Mouse (Mus musculus) heart, adult 2 months (tissue): Measurements from ENCODE around the gene Gnai1. TPM values are rescaled to one million over a fixed set of nuclear protein-coding genes. Genes with fewer than 3 reads are reported as not detected.

Source experiments
- DNase-seq, 2 experiments: peaks; one replicate each; pipeline ENCODE4 v3.0.0; 2021
- H3K27ac ChIP-seq: fragments of 200-600 bp; 2 replicates; pipeline ENCODE4 v1.8.1; 2022
- H3K27me3 ChIP-seq: fragments of 200-500 bp; 2 replicates; pipeline ENCODE4 v1.6.1; 2012; ENCODE audit warnings: mild to moderate bottlenecking, low read length, inconsistent platforms, mixed read lengths; ENCODE audit not compliant: control insufficient read depth, insufficient read depth
- H3K36me3 ChIP-seq: fragments of 200-500 bp; 2 replicates; pipeline ENCODE4 v1.6.1; 2012; ENCODE audit warnings: low read length, inconsistent platforms; ENCODE audit not compliant: control insufficient read depth, insufficient read depth
- H3K4me1 ChIP-seq: fragments of 200-500 bp; 2 replicates; pipeline ENCODE4 v1.6.1; 2011; ENCODE audit warnings: low read length; ENCODE audit not compliant: control insufficient read depth, insufficient read depth
- H3K4me3 ChIP-seq: fragments of 200-600 bp; 2 replicates; pipeline ENCODE4 v1.8.1; 2022
- H3K79me2 ChIP-seq: fragments of 200-500 bp; replicated peaks from 2 replicates; pipeline ENCODE4 v1.6.1; 2012; ENCODE audit warnings: mild to moderate bottlenecking, inconsistent platforms, low read length, moderate library complexity, mixed read lengths; ENCODE audit not compliant: control insufficient read depth, insufficient read depth
- H3K9ac ChIP-seq: fragments of 200-500 bp; 2 replicates; pipeline ENCODE4 v1.6.1; 2012; ENCODE audit warnings: low read depth, mild to moderate bottlenecking, control low read depth, inconsistent platforms, low read length, mixed read lengths
- CTCF ChIP-seq: fragments of 200-600 bp; IDR thresholded peaks from 2 replicates; pipeline ENCODE4 v1.8.1; 2022; ENCODE audit warnings: antibody characterized with exemption, mild to moderate bottlenecking, moderate library complexity
- EP300 ChIP-seq: fragments of 200-500 bp; IDR thresholded peaks from 2 replicates; pipeline ENCODE4 v1.6.1; 2011; ENCODE audit warnings: low read depth, low read length, control low read depth; ENCODE audit not compliant: insufficient read depth
- POLR2A ChIP-seq: fragments of 200-500 bp; IDR thresholded peaks from 2 replicates; pipeline ENCODE4 v1.6.1; 2011; ENCODE audit warnings: mild to moderate bottlenecking, low read depth, low read length, control low read depth; ENCODE audit not compliant: insufficient read depth
- WGBS: fragments of 180-500 bp; shearing (Covaris S2); methylation state at CpG from one replicate; pipeline ENCODE4 v1.1.7; 2018; 5-methylcytosine and 5-hydroxymethylcytosine counted together
- intact Hi-C: fragments of 180-260 bp; cut with DNase I; formaldehyde crosslinking; loops from one replicate; pipeline ENCODE4 v1.15.1; 2025
- long read RNA-seq: library from polyadenylated mRNA; stranded (forward); transcript quantifications from one replicate; pipeline ENCODE4 v2.0.0, GENCODE M21; 2021
- polyA plus RNA-seq: library from polyadenylated mRNA; depleted of rRNA; stranded (reverse); fragments of >200 nt; gene quantifications from 2 replicates; pipeline ENCODE4 v1.2.3, GENCODE M21; 2012; rRNA removed
- total RNA-seq, 2 experiments: library from RNA; stranded (reverse); gene quantifications; 2 replicates each; pipeline ENCODE4 v1.2.3; 2021

Gnai1 gene
- total RNA-seq (1 to 10 TPM; 6.2 to 6.4 TPM), polyA plus RNA-seq (2.6 and 4.2 TPM in 2 replicates)
- long read RNA-seq, transcript Gnai1-201 (8 exons, 3,135 nt), result major isoform, 10 of 12 reads
- long read RNA-seq, partial matches to known transcripts, result 1 of 12 reads
- long read RNA-seq, other reads (novel, unspliced or antisense), result 1 of 12 reads

GRCm38 (mm10) chr5:18360281-18360819, at the start of gene Gnai1:
TSS of gene Gnai1 (minus strand) at chr5:18360355.
- no peaks in the 10 kb centered on the region for H3K79me2 ChIP-seq
- 4% methylated on average over 68 of the region's 76 CpGs for WGBS

GRCm38 (mm10) chr5:18367864-18368263, 7.7 kb upstream of the Gnai1 start:
- no peak overlapping the region for H3K9ac ChIP-seq
- H3K4me3 ChIP-seq, result no peak overlapping the region
- no peaks in the 10 kb centered on the region for H3K27me3 ChIP-seq
- 7% methylated on average over 2 of the region's 2 CpGs for WGBS
- no peak for DNase-seq
- H3K27ac ChIP-seq, result no peak overlapping the region
- H3K4me1 ChIP-seq, result no peaks in the 10 kb centered on the region
- intact Hi-C loops, result no loop called here
- TF ChIP-seq EP300 (no peak), CTCF (no peak), POLR2A (no peak)
- no peaks in the 10 kb centered on the region for H3K36me3 ChIP-seq
- no peaks in the 10 kb centered on the region for H3K79me2 ChIP-seq

More at GRCm38 (mm10) chr5:18360281-18360819, at the start of gene Gnai1:
- Histone ChIP-seq H3K36me3 (no peaks in the 10 kb centered on the region; the same call in 1 of the 2 replicates), H3K4me3 (peak within 1 kb of the TSS; percentile 62), H3K4me1 (no peaks in the 10 kb centered on the region; the same call in 1 of the 2 replicates), H3K27ac (peak within 1 kb of the TSS; percentile 6; the same call in 1 of the 2 replicates), H3K9ac (peak within 1 kb of the TSS; percentile 70), H3K27me3 (no peaks in the 10 kb centered on the region)
- intact Hi-C loops, result loop anchor here (5.0 kb wide), 1 partner anchor 87 kb away; no protein-coding TSS in a partner anchor
- peak; percentile 77 for DNase-seq
- TF ChIP-seq EP300 (no peak), CTCF (peak; percentile 60), POLR2A (no peak)

- no peak overlapping the region for H3K9ac ChIP-seq
- no peak overlapping the region for H3K27ac ChIP-seq
- H3K36me3 ChIP-seq, result no peaks in the 10 kb centered on the region
- no peaks in the 10 kb centered on the region for H3K4me1 ChIP-seq
- intact Hi-C loops, result no loop called here
- WGBS, result 94% methylated on average over 3 of the region's 3 CpGs
- H3K4me3 ChIP-seq, result no peak overlapping the region
- no peaks in the 10 kb centered on the region for H3K79me2 ChIP-seq
- H3K27me3 ChIP-seq, result no peaks in the 10 kb centered on the region
- TF ChIP-seq POLR2A (no peak), EP300 (no peak), CTCF (no peak)
- DNase-seq, result no peak
These were observed 5.3 kb upstream of the Gnai1 start for GRCm38 (mm10) chr5:18365460-18365859.

- H3K36me3 ChIP-seq, result no peaks in the 10 kb centered on the region; the same call in 1 of the 2 replicates
- H3K9ac ChIP-seq, result no peak overlapping the region
- no peaks in the 10 kb centered on the region for H3K27me3 ChIP-seq
- H3K79me2 ChIP-seq, result no peaks in the 10 kb centered on the region
- TF ChIP-seq EP300 (no peak), POLR2A (no peak), CTCF (no peak)
- no peak overlapping the region for H3K27ac ChIP-seq
- no peak overlapping the region; the same call in 1 of the 2 replicates for H3K4me3 ChIP-seq
- intact Hi-C loops, result loop anchor here (5.0 kb wide), 1 partner anchor 86 kb away; no protein-coding TSS in a partner anchor
- no peak for DNase-seq
- H3K4me1 ChIP-seq, result no peaks in the 10 kb centered on the region; the same call in 1 of the 2 replicates
- 59% methylated on average over 6 of the region's 6 CpGs for WGBS
These were observed 801 bp upstream of the Gnai1 start for GRCm38 (mm10) chr5:18360956-18361355.

GRCm38 (mm10) chr5:18359376-18360280, 527 bp downstream of the Gnai1 start:
- Histone ChIP-seq H3K27ac (peak overlapping the region; percentile 6; the same call in 1 of the 2 replicates), H3K36me3 (no peaks in the 10 kb centered on the region; the same call in 1 of the 2 replicates), H3K4me1 (no peaks in the 10 kb centered on the region; the same call in 1 of the 2 replicates), H3K27me3 (no peaks in the 10 kb centered on the region), H3K79me2 (no peaks in the 10 kb centered on the region), H3K9ac (peak overlapping the region; percentile 70), H3K4me3 (peak overlapping the region; percentile 62)
- peak in 1 of 2 experiments; percentile 66 for DNase-seq
- WGBS, result under 1% methylated on average over 74 of the region's 76 CpGs
- intact Hi-C loops, result loop anchor here (5.0 kb wide), 2 partner anchors 88 to 272 kb away; no protein-coding TSS in a partner anchor
- TF ChIP-seq CTCF (no peak), EP300 (no peak), POLR2A (no peak)
